Mouse (Mus musculus): ENCODE measurements around the gene Ttc21b.

- no peak for TF ChIP-seq CTCF (IDR thresholded peaks at IDR 0.05; ENCODE audit: borderline replicate concordance, insufficient read depth, low read length)
- no peak for TF ChIP-seq POLR2A (IDR thresholded peaks at IDR 0.05; ENCODE audit: low read depth, low read length)
Measured at GRCm38 (mm10) chr2:66244013-66244412, 12.4 kb downstream of the Ttc21b start.
